Mouse (Mus musculus): ENCODE measurements around the gene Csk.

GRCm38 (mm10) chr9:57646551-57647103, 6.8 kb downstream of the Csk start:
- TF ChIP-seq CTCF (IDR thresholded peaks at IDR 0.05; ENCODE audit: insufficient read depth, low read length) (no peak), POLR2A (IDR thresholded peaks at IDR 0.05; ENCODE audit: borderline replicate concordance, extremely low read depth, low read depth, low read length) (no peak)

Measured in lung, adult 2 months (tissue).